Mouse (Mus musculus): ENCODE data around the gene Spdye4c. TPM values are rescaled to one million over a fixed set of nuclear protein-coding genes. Genes with fewer than 3 reads are reported as not detected.

Gene Spdye4c
- polyA plus RNA-seq, 1 experiment = not detected

GRCm38 (mm10) chr2:128582881-128583280, 8.1 kb upstream of the Spdye4c start:
- no peak for DNase-seq (ENCODE audit: low read depth, low spot score)
- 80% methylated on average over 5 of the region's 5 CpGs for WGBS

- no peak for DNase-seq (ENCODE audit: low read depth, low spot score)
- WGBS = 73% methylated on average over 7 of the region's 7 CpGs
Measured at GRCm38 (mm10) chr2:128592301-128592700, 1.3 kb downstream of the Spdye4c start.

- 54% methylated on average over 2 of the region's 2 CpGs for whole genome bisulfite sequencing
- DNase-seq (ENCODE audit: low read depth, low spot score) = no peak
Measured at GRCm38 (mm10) chr2:128601534-128601933, 10.5 kb downstream of the Spdye4c start.

GRCm38 (mm10) chr2:128609286-128609685, 18.3 kb downstream of the Spdye4c start:
- no peak for DNase-seq (ENCODE audit: low read depth, low spot score)
- 54% methylated on average over 5 of the region's 5 CpGs for WGBS

- no peak for DNase-seq (ENCODE audit: low read depth, low spot score)
- 96% methylated on average over 8 of the region's 8 CpGs for WGBS
Measured at GRCm38 (mm10) chr2:128611178-128611577, 20.2 kb downstream of the Spdye4c start.

GRCm38 (mm10) chr2:128612275-128612674, 21.3 kb downstream of the Spdye4c start:
- DNase-seq (ENCODE audit: low read depth, low spot score) = no peak
- WGBS = 46% methylated on average over 7 of the region's 7 CpGs

- WGBS = 25% methylated on average over 5 of the region's 5 CpGs
- DNase-seq (ENCODE audit: low read depth, low spot score) = peak; percentile 3
Measured at GRCm38 (mm10) chr2:128613365-128613764, 22.4 kb downstream of the Spdye4c start.

- no peak for DNase-seq (ENCODE audit: low read depth, low spot score)
- 92% methylated on average over 4 of the region's 4 CpGs for WGBS
Measured at GRCm38 (mm10) chr2:128615366-128615765, 24.4 kb downstream of the Spdye4c start.

GRCm38 (mm10) chr2:128620578-128620977, 29.6 kb downstream of the Spdye4c start:
- WGBS = 92% methylated on average over 1 of the region's 1 CpGs
- no peak for DNase-seq (ENCODE audit: low read depth, low spot score)

Other genes with a start within 250 kb of the Spdye4c start
- 30.0 and 41.2 TPM in 2 replicates for gene Anapc1, start 96.2 kb downstream of the Spdye4c start, polyA plus RNA-seq (2012; rRNA removed)
- gene Mertk, start 107.7 kb downstream of the Spdye4c start, polyA plus RNA-seq (2012; rRNA removed) = 6.5 and 15.0 TPM in 2 replicates
- 15.4 and 21.5 TPM in 2 replicates for gene Tmem87b, start 226.9 kb downstream of the Spdye4c start, polyA plus RNA-seq (2012; rRNA removed)